Mouse (Mus musculus): ENCODE data around the gene Usp34. TPM values are rescaled to one million over a fixed set of nuclear protein-coding genes. Genes with fewer than 3 reads are reported as not detected.
"Not testable (repeated sequence)": the region's sequence is repeated elsewhere in the genome, so short reads cannot be mapped to it uniquely, and the experiment has no call there.

The Usp34 gene
- polyA plus RNA-seq, 1 experiment = 0.81 TPM

- no peaks in the 10 kb centered on the region for H3K27me3 ChIP-seq (replicated peaks)
- TF ChIP-seq FLI1 (IDR thresholded peaks at IDR 0.05; ENCODE audit: low read length) = no peak
- TF ChIP-seq GATA1 (IDR thresholded peaks at IDR 0.05; ENCODE audit: borderline replicate concordance, low read length) = no peak
- H3K4me3 ChIP-seq (replicated peaks) = no peak overlapping the region
- peaks cover 61% of the 10 kb centered on the region for H3K36me3 ChIP-seq (replicated peaks; ENCODE audit: low read length)
- peaks cover 25% of the 10 kb centered on the region for H3K4me1 ChIP-seq
- H3K9me3 ChIP-seq = no peaks in the 10 kb centered on the region
These were observed 28.5 kb downstream of the Usp34 start for GRCm38 (mm10) chr11:23335160-23335559.

GRCm38 (mm10) chr11:23357226-23357625 is 50.5 kb downstream of the Usp34 start:
- H3K4me3 ChIP-seq (replicated peaks) = not testable (repeated sequence)
- peaks cover 80% of the 10 kb centered on the region for H3K36me3 ChIP-seq (replicated peaks; ENCODE audit: low read length)

GRCm38 (mm10) chr11:23359687-23360235 is 53.1 kb downstream of the Usp34 start:
- not testable (repeated sequence) for H3K9me3 ChIP-seq; H3K27me3 ChIP-seq (replicated peaks); H3K4me3 ChIP-seq (replicated peaks); H3K4me1 ChIP-seq
- peaks cover 82% of the 10 kb centered on the region for H3K36me3 ChIP-seq (replicated peaks; ENCODE audit: low read length)

More at GRCm38 (mm10) chr11:23357226-23357625, 50.5 kb downstream of the Usp34 start:
- not testable (repeated sequence) for H3K4me1 ChIP-seq; H3K9me3 ChIP-seq; H3K27me3 ChIP-seq (replicated peaks)

GRCm38 (mm10) chr11:23362305-23362704 is 55.6 kb downstream of the Usp34 start:
- Histone ChIP-seq H3K36me3 (replicated peaks; ENCODE audit: low read length) (peaks cover 81% of the 10 kb centered on the region), H3K4me3 (replicated peaks) (no peak overlapping the region), H3K27me3 (replicated peaks) (no peaks in the 10 kb centered on the region), H3K4me1 (peaks cover 10% of the 10 kb centered on the region; the same call in 1 of the 2 replicates), H3K9me3 (no peaks in the 10 kb centered on the region)
- no peak for TF ChIP-seq FLI1 (IDR thresholded peaks at IDR 0.05; ENCODE audit: low read length)
- no peak for TF ChIP-seq GATA1 (IDR thresholded peaks at IDR 0.05; ENCODE audit: borderline replicate concordance, low read length)

GRCm38 (mm10) chr11:23364348-23364747 is 57.7 kb downstream of the Usp34 start:
- H3K4me1 ChIP-seq = peaks cover 8% of the 10 kb centered on the region; the same call in 1 of the 2 replicates
- H3K4me3 ChIP-seq (replicated peaks) = no peak overlapping the region
- no peak for TF ChIP-seq GATA1 (IDR thresholded peaks at IDR 0.05; ENCODE audit: borderline replicate concordance, low read length)
- TF ChIP-seq FLI1 (IDR thresholded peaks at IDR 0.05; ENCODE audit: low read length) = no peak
- H3K27me3 ChIP-seq (replicated peaks) = no peaks in the 10 kb centered on the region
- H3K9me3 ChIP-seq = no peaks in the 10 kb centered on the region
- H3K36me3 ChIP-seq (replicated peaks; ENCODE audit: low read length) = peaks cover 86% of the 10 kb centered on the region

GRCm38 (mm10) chr11:23372032-23372431 is 65.3 kb downstream of the Usp34 start:
- Histone ChIP-seq H3K4me3 (replicated peaks) (no peak overlapping the region), H3K4me1 (no peaks in the 10 kb centered on the region), H3K36me3 (replicated peaks; ENCODE audit: low read length) (peaks cover 87% of the 10 kb centered on the region), H3K9me3 (no peaks in the 10 kb centered on the region), H3K27me3 (replicated peaks) (no peaks in the 10 kb centered on the region)
- TF ChIP-seq GATA1 (IDR thresholded peaks at IDR 0.05; ENCODE audit: borderline replicate concordance, low read length) (no peak), FLI1 (IDR thresholded peaks at IDR 0.05; ENCODE audit: low read length) (no peak)

- H3K4me3 ChIP-seq (replicated peaks) = no peak overlapping the region
- H3K27me3 ChIP-seq (replicated peaks) = no peaks in the 10 kb centered on the region
- TF ChIP-seq FLI1 (IDR thresholded peaks at IDR 0.05; ENCODE audit: low read length) = no peak
- no peak for TF ChIP-seq GATA1 (IDR thresholded peaks at IDR 0.05; ENCODE audit: borderline replicate concordance, low read length)
- H3K36me3 ChIP-seq (replicated peaks; ENCODE audit: low read length) = peaks cover 87% of the 10 kb centered on the region
- no peaks in the 10 kb centered on the region for H3K4me1 ChIP-seq
- H3K9me3 ChIP-seq = no peaks in the 10 kb centered on the region
These were observed 65.8 kb downstream of the Usp34 start for GRCm38 (mm10) chr11:23372490-23372889.

- Histone ChIP-seq H3K4me1 (peaks cover 11% of the 10 kb centered on the region), H3K9me3 (no peaks in the 10 kb centered on the region), H3K36me3 (replicated peaks; ENCODE audit: low read length) (peaks cover 89% of the 10 kb centered on the region), H3K4me3 (replicated peaks) (no peak overlapping the region), H3K27me3 (replicated peaks) (no peaks in the 10 kb centered on the region)
- TF ChIP-seq FLI1 (IDR thresholded peaks at IDR 0.05; ENCODE audit: low read length) (no peak), GATA1 (IDR thresholded peaks at IDR 0.05; ENCODE audit: borderline replicate concordance, low read length) (no peak)
These were observed 73.4 kb downstream of the Usp34 start for GRCm38 (mm10) chr11:23380055-23380454.

GRCm38 (mm10) chr11:23380595-23380994 is 73.9 kb downstream of the Usp34 start:
- H3K4me3 ChIP-seq (replicated peaks) = no peak overlapping the region
- TF ChIP-seq GATA1 (IDR thresholded peaks at IDR 0.05; ENCODE audit: borderline replicate concordance, low read length) (no peak), FLI1 (IDR thresholded peaks at IDR 0.05; ENCODE audit: low read length) (no peak)
- H3K36me3 ChIP-seq (replicated peaks; ENCODE audit: low read length) = peaks cover 87% of the 10 kb centered on the region
- H3K4me1 ChIP-seq = peaks cover 11% of the 10 kb centered on the region
- H3K9me3 ChIP-seq = no peaks in the 10 kb centered on the region
- H3K27me3 ChIP-seq (replicated peaks) = no peaks in the 10 kb centered on the region

GRCm38 (mm10) chr11:23382787-23383186 is 76.1 kb downstream of the Usp34 start:
- H3K9me3 ChIP-seq = no peaks in the 10 kb centered on the region
- H3K4me1 ChIP-seq = peaks cover 11% of the 10 kb centered on the region
- H3K36me3 ChIP-seq (replicated peaks; ENCODE audit: low read length) = peaks cover 86% of the 10 kb centered on the region
- H3K4me3 ChIP-seq (replicated peaks) = no peak overlapping the region
- no peaks in the 10 kb centered on the region for H3K27me3 ChIP-seq (replicated peaks)
- no peak for TF ChIP-seq GATA1 (IDR thresholded peaks at IDR 0.05; ENCODE audit: borderline replicate concordance, low read length)
- TF ChIP-seq FLI1 (IDR thresholded peaks at IDR 0.05; ENCODE audit: low read length) = no peak

GRCm38 (mm10) chr11:23389649-23390048 is 83.0 kb downstream of the Usp34 start:
- TF ChIP-seq GATA1 (IDR thresholded peaks at IDR 0.05; ENCODE audit: borderline replicate concordance, low read length) (no peak), FLI1 (IDR thresholded peaks at IDR 0.05; ENCODE audit: low read length) (no peak)
- H3K4me1 ChIP-seq = no peaks in the 10 kb centered on the region
- H3K9me3 ChIP-seq = no peaks in the 10 kb centered on the region
- H3K4me3 ChIP-seq (replicated peaks) = no peak overlapping the region
- H3K27me3 ChIP-seq (replicated peaks) = no peaks in the 10 kb centered on the region
- H3K36me3 ChIP-seq (replicated peaks; ENCODE audit: low read length) = peaks cover 89% of the 10 kb centered on the region
